Mouse (Mus musculus) limb, embryonic 11.5 days (tissue): ENCODE results near the gene Ccdc136. TPM values are rescaled to one million over a fixed set of nuclear protein-coding genes. Genes with fewer than 3 reads are reported as not detected.

ENCODE experiments used
- ATAC-seq: fragments of 200-750 bp; cut with Nextera tagmentation; 2 replicates; pipeline ENCODE4 v1.8.0; 2017; ENCODE audit warnings: low read depth; ENCODE audit not compliant: insufficient number of reproducible peaks, low FRiP score, low TSS enrichment
- DNase-seq: peaks from one replicate; pipeline ENCODE4 v3.0.0-alpha.2; 2015; ENCODE audit warnings: low spot score
- H3K27ac ChIP-seq: fragments of 300-500 bp; sonication (generic); replicated peaks from 2 replicates; pipeline ENCODE4 v1.5.1; 2014; ENCODE audit warnings: low read depth, mild to moderate bottlenecking, low read length
- H3K27me3 ChIP-seq: fragments of 300-500 bp; sonication (generic); 2 replicates; pipeline ENCODE4 v1.6.1; 2014; ENCODE audit warnings: mild to moderate bottlenecking, low read length, mixed read lengths; ENCODE audit not compliant: control insufficient read depth, insufficient read depth
- H3K36me3 ChIP-seq: fragments of 300-500 bp; sonication (generic); 2 replicates; pipeline ENCODE4 v1.6.1; 2014; ENCODE audit warnings: mild to moderate bottlenecking, low read length, moderate library complexity, mixed read lengths; ENCODE audit not compliant: control insufficient read depth, insufficient read depth
- H3K4me1 ChIP-seq: fragments of 300-500 bp; sonication (generic); 2 replicates; pipeline ENCODE4 v1.6.1; 2014; ENCODE audit warnings: low read length, mixed read lengths; ENCODE audit not compliant: control insufficient read depth, insufficient read depth
- H3K4me2 ChIP-seq: fragments of 300-500 bp; sonication (generic); 2 replicates; pipeline ENCODE4 v1.6.1; 2014; ENCODE audit warnings: low read depth, mild to moderate bottlenecking, moderate library complexity; ENCODE audit not compliant: severe bottlenecking
- H3K4me3 ChIP-seq: fragments of 300-500 bp; sonication (generic); 2 replicates; pipeline ENCODE4 v1.5.1; 2014; ENCODE audit warnings: low read depth, low read length
- H3K9ac ChIP-seq: fragments of 300-500 bp; sonication (generic); 2 replicates; pipeline ENCODE4 v1.6.1; 2014; ENCODE audit warnings: mild to moderate bottlenecking, low read length
- H3K9me3 ChIP-seq: fragments of 300-500 bp; sonication (generic); 2 replicates; pipeline ENCODE4 v1.6.1; 2016; ENCODE audit warnings: low read length; ENCODE audit not compliant: control insufficient read depth
- WGBS: fragments of 180-500 bp; shearing (Covaris S2); extraction: QIAGEN DNeasy Blood & Tissue Kit; methylation state at CpG from one replicate; pipeline ENCODE4 v1.1.7; 2014; 5-methylcytosine and 5-hydroxymethylcytosine counted together
- polyA plus RNA-seq: library from polyadenylated mRNA; unstranded; fragments of >200 nt; fragmentation: Nextera tagmentation; extraction: Ambion mirVana; gene quantifications from 2 replicates; pipeline ENCODE4 v1.2.1, GENCODE M21; 2014

Ccdc136 gene
- polyA plus RNA-seq, 1 experiment from 2014 or later: 37.1 TPM

DNA sequence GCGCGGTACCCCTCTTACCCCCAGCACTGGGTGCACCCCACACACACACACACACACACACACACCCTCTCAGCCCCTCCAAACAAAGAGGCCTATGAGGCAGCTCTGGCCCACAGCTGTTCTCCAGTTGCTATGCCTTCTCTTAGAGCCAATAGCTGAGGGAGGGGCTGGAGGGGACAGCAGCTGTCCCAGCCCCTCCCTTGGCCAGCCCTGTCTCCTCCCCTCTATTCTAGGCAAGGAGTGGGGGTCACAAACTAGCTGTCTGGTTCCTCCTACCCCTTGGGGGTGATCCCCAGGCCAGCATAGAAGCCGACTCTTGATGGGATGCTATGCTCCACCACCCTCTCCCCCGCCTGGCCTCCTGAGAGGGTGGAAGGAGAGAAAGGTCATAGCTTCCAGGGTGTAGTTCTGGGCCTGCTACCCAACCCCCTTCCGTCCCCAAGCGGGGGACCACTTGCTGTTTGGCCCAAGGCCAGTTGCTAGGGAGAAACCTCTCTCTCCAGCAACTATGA is 39.9 kb downstream of the Ccdc136 start:
- H3K4me2 ChIP-seq: peak overlapping the region; percentile 40
- no peaks in the 10 kb centered on the region for H3K36me3 ChIP-seq
- ATAC-seq: peak; percentile 70
- H3K4me3 ChIP-seq: no peak overlapping the region
- 10% methylated on average over 6 of the region's 6 CpGs for WGBS
- peaks cover 34% of the 10 kb centered on the region for H3K4me1 ChIP-seq
- H3K27me3 ChIP-seq: peaks cover 9% of the 10 kb centered on the region
- H3K9ac ChIP-seq: peak overlapping the region; percentile 34; the same call in 1 of the 2 replicates
- H3K27ac ChIP-seq: peak overlapping the region; percentile 36; the same call in 1 of the 2 replicates
- DNase-seq: peak; percentile 54
- no peaks in the 10 kb centered on the region for H3K9me3 ChIP-seq

DNA sequence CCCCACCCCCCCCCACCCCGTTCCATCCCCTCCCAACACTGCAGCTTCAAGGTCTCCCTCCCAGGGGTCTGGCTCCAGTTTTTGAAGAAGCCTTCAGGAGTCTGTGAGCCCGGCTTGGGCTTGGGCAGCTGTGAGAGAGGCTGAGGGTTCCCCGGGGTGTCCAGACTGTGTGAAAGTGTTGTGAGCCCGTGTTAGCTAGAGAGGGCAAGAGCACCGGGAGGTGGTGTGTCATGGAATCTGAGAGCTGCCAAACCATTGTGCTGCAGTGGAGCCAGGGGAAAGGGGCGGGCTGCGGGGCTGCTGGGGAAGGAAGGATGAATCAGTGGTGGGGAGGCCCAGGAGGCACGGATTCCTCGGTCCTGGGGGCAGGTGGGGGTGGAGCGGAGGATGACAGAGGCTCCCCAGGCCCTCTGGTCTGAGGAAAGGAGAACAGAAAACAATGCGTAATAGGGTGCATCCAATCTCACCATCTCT is 40.4 kb downstream of the Ccdc136 start:
- Histone ChIP-seq H3K36me3 (no peaks in the 10 kb centered on the region), H3K4me3 (0 out of 2 replicates have a peak overlapping the region, but pooled peaks have one; percentile 5), H3K4me2 (peak overlapping the region; percentile 40; the same call in 1 of the 2 replicates), H3K27ac (peak overlapping the region; percentile 36; the same call in 1 of the 2 replicates), H3K9ac (peak overlapping the region; percentile 22; the same call in 1 of the 2 replicates), H3K4me1 (peaks cover 34% of the 10 kb centered on the region), H3K9me3 (no peaks in the 10 kb centered on the region), H3K27me3 (peaks cover 9% of the 10 kb centered on the region)
- WGBS: 10% methylated on average over 11 of the region's 11 CpGs
- no peak; the same call in 1 of the 2 replicates for ATAC-seq
- peak; percentile 39 for DNase-seq

DNA sequence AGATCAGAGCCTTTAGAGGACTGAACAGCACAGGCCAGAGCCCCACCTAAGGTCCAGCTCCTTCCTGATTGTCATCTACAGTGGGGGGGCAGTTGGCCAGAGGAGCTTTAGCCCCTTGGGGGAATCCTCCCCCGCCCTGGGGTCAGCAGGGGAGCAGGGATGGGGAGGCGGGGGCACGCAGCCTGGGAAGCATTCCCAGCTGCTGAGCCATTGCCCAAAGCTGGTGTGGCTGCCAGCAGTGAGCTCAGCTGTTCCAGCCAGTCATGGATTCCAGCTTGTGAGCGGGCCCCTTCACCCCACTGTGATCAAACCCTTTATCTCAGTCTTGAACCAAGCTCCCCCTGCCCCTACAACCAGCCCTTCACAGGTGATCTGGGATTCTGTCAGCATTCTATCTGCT is 43.1 kb downstream of the Ccdc136 start:
- ATAC-seq: no peak
- Histone ChIP-seq H3K4me3 (no peak overlapping the region), H3K4me1 (peaks cover 26% of the 10 kb centered on the region), H3K4me2 (no peak overlapping the region), H3K9ac (no peak overlapping the region), H3K36me3 (no peaks in the 10 kb centered on the region), H3K27ac (no peak overlapping the region), H3K27me3 (no peaks in the 10 kb centered on the region), H3K9me3 (no peaks in the 10 kb centered on the region)
- 74% methylated on average over 4 of the region's 4 CpGs for WGBS
- DNase-seq: no peak

DNA sequence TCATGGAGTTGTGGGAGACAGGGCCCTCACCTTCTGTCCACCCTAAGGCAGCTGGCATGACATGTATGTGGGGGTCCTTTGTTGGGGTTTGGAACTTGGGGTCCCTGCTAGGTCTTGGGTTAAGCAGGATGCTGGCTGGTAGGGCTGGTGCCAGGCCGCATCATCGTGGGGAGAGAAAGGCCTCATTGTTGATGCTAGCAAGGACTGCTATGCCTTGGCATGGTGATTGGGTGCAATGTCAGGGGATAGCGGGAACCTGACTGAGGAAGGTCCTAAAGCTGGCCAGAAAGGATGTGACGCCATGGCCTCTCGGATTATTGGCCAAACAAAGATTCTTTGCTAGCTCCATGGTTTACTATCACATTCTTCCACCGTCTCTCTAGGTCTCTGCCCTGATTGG is 43.7 kb downstream of the Ccdc136 start:
- Histone ChIP-seq H3K27ac (no peak overlapping the region), H3K9ac (no peak overlapping the region), H3K27me3 (no peaks in the 10 kb centered on the region), H3K4me1 (peaks cover 20% of the 10 kb centered on the region), H3K9me3 (no peaks in the 10 kb centered on the region), H3K4me3 (no peak overlapping the region), H3K4me2 (no peak overlapping the region), H3K36me3 (no peaks in the 10 kb centered on the region)
- ATAC-seq: no peak
- no peak for DNase-seq
- 90% methylated on average over 6 of the region's 6 CpGs for WGBS

DNA sequence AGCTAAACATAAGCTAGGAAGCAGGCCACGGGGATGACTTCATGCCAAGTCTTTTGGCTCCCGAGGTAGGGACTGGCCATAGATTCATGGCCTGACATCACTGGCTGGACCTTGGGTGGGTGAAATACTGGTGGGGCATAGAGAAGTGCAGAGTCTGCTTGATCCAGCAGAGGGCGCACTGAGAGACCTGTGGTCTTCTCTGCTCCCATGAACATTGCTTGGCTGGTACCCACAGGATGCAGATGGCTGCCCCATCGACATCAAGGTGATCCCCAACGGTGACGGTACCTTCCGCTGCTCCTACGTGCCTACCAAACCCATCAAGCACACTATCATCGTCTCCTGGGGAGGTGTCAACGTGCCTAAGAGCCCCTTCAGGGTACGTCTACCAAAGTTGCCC is 48.7 kb downstream of the Ccdc136 start:
- Histone ChIP-seq H3K9ac (no peak overlapping the region), H3K4me1 (no peaks in the 10 kb centered on the region), H3K27ac (no peak overlapping the region), H3K9me3 (no peaks in the 10 kb centered on the region), H3K27me3 (no peaks in the 10 kb centered on the region), H3K36me3 (peaks cover 3% of the 10 kb centered on the region; the same call in 1 of the 2 replicates), H3K4me2 (no peak overlapping the region), H3K4me3 (no peak overlapping the region)
- DNase-seq (peak; percentile 49), ATAC-seq (no peak)
- WGBS: 72% methylated on average over 11 of the region's 11 CpGs

DNA sequence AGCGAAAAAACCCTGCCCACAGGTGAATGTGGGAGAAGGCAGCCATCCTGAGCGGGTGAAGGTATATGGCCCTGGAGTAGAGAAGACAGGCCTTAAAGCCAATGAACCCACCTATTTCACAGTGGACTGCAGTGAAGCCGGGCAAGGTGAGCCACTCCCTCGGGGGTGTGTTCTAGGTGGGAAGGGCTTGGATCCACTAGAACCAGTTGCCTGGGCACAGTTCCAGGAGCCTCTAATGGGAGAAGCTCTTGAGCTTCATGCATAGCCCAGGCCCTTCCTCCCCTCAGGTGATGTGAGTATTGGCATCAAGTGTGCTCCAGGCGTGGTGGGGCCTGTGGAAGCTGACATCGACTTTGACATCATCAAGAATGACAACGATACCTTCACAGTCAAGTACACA is 49.2 kb downstream of the Ccdc136 start:
- Histone ChIP-seq H3K4me2 (no peak overlapping the region), H3K9ac (no peak overlapping the region), H3K4me1 (no peaks in the 10 kb centered on the region), H3K9me3 (no peaks in the 10 kb centered on the region), H3K36me3 (peaks cover 3% of the 10 kb centered on the region; the same call in 1 of the 2 replicates), H3K4me3 (no peak overlapping the region), H3K27ac (no peak overlapping the region), H3K27me3 (no peaks in the 10 kb centered on the region)
- no peak for DNase-seq
- no peak for ATAC-seq
- 98% methylated on average over 7 of the region's 7 CpGs for WGBS

DNA sequence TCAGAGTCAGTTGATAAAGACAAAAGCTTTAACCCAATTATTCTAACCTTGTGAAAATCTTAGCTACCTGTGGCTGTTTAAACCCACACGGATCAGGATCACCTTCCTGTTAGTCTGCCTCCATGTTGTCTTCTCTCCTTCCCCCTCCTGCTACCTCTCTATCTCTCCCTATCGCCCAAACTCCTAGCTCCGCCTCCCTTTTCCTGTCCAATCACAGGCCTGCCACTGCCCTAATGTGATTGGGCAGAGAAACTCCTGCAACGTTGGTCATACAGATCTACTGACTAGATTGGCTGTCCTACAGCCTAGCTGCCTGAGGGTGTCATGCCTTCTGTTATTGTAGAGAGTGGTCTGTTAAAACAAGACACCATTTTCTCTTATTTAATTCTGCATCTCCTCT is 53.7 kb downstream of the Ccdc136 start:
- H3K27ac ChIP-seq: no peak overlapping the region
- H3K4me1 ChIP-seq: no peaks in the 10 kb centered on the region
- peaks cover 3% of the 10 kb centered on the region; the same call in 1 of the 2 replicates for H3K36me3 ChIP-seq
- H3K27me3 ChIP-seq: no peaks in the 10 kb centered on the region
- H3K4me3 ChIP-seq: no peak overlapping the region
- no peak overlapping the region for H3K9ac ChIP-seq
- no peaks in the 10 kb centered on the region for H3K9me3 ChIP-seq
- no peak overlapping the region for H3K4me2 ChIP-seq
- 28% methylated on average over 4 of the region's 4 CpGs for WGBS
- DNase-seq (no peak), ATAC-seq (no peak)

DNA sequence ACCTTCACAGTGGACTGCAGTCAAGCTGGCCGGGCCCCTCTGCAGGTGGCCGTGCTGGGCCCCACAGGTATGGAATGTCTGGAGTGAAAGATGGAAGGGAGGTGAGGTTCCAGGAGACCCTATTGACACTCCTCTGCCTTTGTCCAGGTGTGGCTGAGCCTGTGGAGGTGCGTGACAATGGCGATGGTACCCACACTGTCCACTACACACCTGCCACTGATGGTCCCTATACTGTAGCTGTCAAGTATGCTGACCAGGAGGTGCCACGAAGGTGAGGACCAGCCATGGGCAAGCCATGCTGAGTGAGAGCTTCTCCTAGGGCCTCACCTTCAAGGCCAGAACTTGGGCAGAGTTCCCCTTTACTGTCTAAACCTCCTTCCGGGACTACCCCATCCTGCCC is 54.6 kb downstream of the Ccdc136 start:
- DNase-seq: no peak
- H3K27me3 ChIP-seq: no peaks in the 10 kb centered on the region
- WGBS: 95% methylated on average over 6 of the region's 6 CpGs
- ATAC-seq: no peak
- H3K27ac ChIP-seq: no peak overlapping the region
- peaks cover 3% of the 10 kb centered on the region; the same call in 1 of the 2 replicates for H3K36me3 ChIP-seq
- no peak overlapping the region for H3K4me3 ChIP-seq
- no peaks in the 10 kb centered on the region for H3K9me3 ChIP-seq
- H3K4me2 ChIP-seq: no peak overlapping the region
- no peaks in the 10 kb centered on the region for H3K4me1 ChIP-seq
- no peak overlapping the region for H3K9ac ChIP-seq

DNA sequence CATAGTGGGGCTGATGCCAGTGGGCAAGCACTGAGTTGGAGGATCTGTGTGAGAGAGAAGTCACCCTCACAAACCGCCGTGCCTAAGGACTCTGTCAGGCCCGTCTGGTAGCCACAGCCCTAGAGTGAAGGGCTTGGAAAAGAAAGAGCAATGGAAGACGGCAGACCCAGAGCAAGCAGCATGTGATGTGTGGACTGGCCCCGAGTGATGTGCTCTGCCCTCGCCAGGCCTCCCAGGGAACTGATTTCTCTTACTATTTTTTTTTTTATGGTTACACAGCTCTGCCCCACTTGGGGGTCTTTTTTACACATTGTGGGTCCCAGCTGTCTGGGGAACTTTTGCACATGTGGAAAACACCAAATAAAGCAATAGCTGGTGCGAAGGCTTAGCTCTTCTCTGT is 65.4 kb downstream of the Ccdc136 start:
- no peak for ATAC-seq
- no peak for DNase-seq
- WGBS: 58% methylated on average over 7 of the region's 7 CpGs

More for the DNA sequence above, 65.4 kb downstream of the Ccdc136 start:
- Histone ChIP-seq H3K27me3 (no peaks in the 10 kb centered on the region), H3K4me1 (no peaks in the 10 kb centered on the region), H3K4me3 (no peak overlapping the region), H3K36me3 (no peaks in the 10 kb centered on the region), H3K9me3 (no peaks in the 10 kb centered on the region), H3K4me2 (no peak overlapping the region), H3K27ac (no peak overlapping the region), H3K9ac (no peak overlapping the region)
